Mouse (Mus musculus): ENCODE measurements around the gene Arhgap27.

GRCm38 (mm10) chr11:103338671-103339070 is 24.8 kb downstream of the Arhgap27 start:
- TF ChIP-seq POLR2AphosphoS5 (IDR thresholded peaks at IDR 0.05; ENCODE audit: borderline replicate concordance, low read depth, low read length) (no peak), ZNF384 (IDR thresholded peaks at IDR 0.05; ENCODE audit: low read depth, low read length) (no peak), POLR2AphosphoS2 (IDR thresholded peaks at IDR 0.05; ENCODE audit: low read length) (no peak), CTCF (IDR thresholded peaks at IDR 0.05 in 2 of 3, conservative IDR thresholded peaks at IDR 0.05 in 1 of 3; ENCODE audit: control insufficient read depth in 1 of 3, insufficient read depth in 1 of 3, low read depth in 2 of 3, low read length in 3 of 3, poor library complexity in 1 of 3, severe bottlenecking in 1 of 3) (no peak), RCOR1 (IDR thresholded peaks at IDR 0.05; ENCODE audit: low read depth, low read length) (no peak)

Data from MEL (cell line).